Mouse (Mus musculus) layer of hippocampus, adult 8-10 months (tissue): Measurements from ENCODE around the gene Dnajc14. TPM values are rescaled to one million over a fixed set of nuclear protein-coding genes. Genes with fewer than 3 reads are reported as not detected.
"Not testable (repeated sequence)": the region's sequence is repeated elsewhere in the genome, so short reads cannot be mapped to it uniquely, and the experiment has no call there.

Experiments used
- DNase-seq, 2 experiments: peaks; one replicate each; pipeline ENCODE4 v3.0.0; 2022; ENCODE audit warnings: low spot score in 2 of 2
- total RNA-seq, 4 experiments: library from RNA; stranded (reverse); gene quantifications; 2 replicates each; pipeline ENCODE4 v1.2.4; 2022

Gene Dnajc14
- total RNA-seq, 4 experiments from 2014 or later = 60.8 to 71.5 (median 65.6) TPM

DNA sequence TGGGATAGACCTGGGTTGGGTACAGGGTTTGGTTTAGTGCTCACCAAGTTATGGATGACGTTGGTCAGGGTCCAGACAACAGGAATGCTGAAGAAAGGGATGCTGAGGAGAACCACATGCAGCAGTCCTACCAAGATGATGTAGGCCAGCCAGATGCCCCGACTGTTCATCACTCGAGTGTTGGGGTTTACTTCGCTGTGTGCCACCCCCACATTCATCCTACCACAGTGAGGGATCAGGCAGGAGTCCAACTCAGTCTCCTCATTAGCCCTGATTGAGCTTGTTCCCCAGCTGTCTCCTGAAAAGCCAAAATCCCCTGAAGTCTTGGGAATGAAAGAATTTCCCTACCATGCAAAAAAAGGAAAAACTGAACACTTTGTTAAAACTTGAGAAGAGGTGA is 16.4 kb downstream of the Dnajc14 start:
- DNase-seq = peak; percentile 42

DNA sequence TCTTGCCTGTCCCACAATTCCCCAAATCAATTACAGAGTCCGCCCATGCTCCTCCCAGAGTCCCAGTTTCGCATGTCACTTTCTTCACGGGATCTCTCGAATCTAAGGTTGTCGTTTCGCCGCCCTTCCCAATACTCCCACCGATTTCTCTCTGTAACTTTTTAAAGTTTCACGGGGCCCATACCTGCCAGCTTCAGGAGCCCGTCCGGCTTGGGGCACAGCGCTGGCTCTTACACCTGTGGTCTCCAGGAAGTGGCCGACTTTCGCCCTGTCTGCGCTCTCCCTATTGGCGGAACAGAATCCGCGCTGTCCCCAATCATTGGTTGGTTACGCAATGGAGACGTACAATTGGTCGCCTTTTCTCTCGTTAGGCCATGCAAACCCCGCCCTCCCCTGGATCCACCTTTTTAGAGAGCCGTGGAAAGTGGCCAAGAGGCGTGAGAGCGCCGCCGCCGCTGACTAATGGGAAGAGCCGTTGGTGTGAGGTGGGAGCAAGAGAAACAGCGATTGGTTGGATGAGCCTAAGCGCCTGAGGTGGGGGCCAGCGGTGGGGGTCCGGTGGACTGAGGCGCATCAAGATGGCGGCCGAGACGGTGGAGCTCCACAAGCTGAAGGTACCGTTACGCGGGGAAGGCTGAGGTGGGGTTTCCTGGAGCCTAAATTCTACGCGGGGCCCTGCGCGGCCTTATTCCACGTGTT is 17.6 kb downstream of the Dnajc14 start, which contains the start of gene Ormdl2:
Gene Ormdl2 (minus strand): TSS at position 288 of the 699 bp plus-strand sequence.
- peak; percentile 99 for DNase-seq

- DNase-seq = no peak
These were observed 18.3 kb downstream of the Dnajc14 start for GRCm38 (mm10) chr10:128822135-128822534.

DNA sequence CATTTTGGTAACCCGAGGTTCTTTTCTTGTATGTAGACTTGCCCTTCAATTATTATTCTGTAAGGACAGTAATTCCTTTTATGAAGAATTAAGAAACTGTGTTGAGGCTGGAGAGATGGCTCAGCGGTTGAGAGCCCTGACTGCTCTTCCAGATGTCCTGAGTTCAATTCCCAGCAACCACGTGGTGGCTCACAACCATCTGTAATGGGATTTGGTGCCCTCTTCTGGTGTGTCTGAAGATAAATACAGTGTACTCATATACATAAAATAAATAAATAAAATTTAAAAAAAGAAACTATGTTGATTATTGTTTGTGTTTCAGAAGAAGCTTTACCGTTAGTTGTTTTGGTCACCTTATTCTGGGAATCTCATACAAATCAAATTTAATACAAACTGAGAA is 19.2 kb downstream of the Dnajc14 start:
- DNase-seq = not testable (repeated sequence)

- no peak for DNase-seq
These were observed 20.0 kb downstream of the Dnajc14 start for GRCm38 (mm10) chr10:128823821-128824220.

- DNase-seq = no peak
These were observed 33.5 kb downstream of the Dnajc14 start for GRCm38 (mm10) chr10:128837400-128837799.

GRCm38 (mm10) chr10:128839434-128839833 is 35.6 kb downstream of the Dnajc14 start:
- DNase-seq = no peak

DNA sequence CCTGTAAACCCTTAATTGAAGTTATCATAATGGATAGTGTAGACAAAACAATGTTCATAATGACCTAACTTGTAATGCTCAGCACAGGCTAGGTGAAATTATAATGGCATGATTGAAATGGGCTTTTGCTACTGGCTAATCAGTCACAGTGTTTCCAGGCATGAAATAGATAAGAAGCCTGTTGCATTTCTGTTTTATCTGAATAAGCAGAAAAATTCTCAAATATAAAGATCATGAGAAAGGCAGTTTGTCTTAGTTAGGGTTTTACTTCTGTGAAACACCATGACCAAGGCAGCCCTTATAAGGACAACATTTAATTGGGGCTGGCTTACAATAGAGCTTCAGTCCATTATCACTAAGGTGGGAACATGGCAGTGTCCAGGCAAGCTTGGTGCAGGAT is 36.8 kb downstream of the Dnajc14 start:
- no peak for DNase-seq

- DNase-seq = no peak
These were observed 39.4 kb downstream of the Dnajc14 start for GRCm38 (mm10) chr10:128843260-128843659.

GRCm38 (mm10) chr10:128845516-128845915 is 41.7 kb downstream of the Dnajc14 start:
- no peak for DNase-seq

GRCm38 (mm10) chr10:128846664-128847063 is 42.8 kb downstream of the Dnajc14 start:
- DNase-seq = no peak

DNA sequence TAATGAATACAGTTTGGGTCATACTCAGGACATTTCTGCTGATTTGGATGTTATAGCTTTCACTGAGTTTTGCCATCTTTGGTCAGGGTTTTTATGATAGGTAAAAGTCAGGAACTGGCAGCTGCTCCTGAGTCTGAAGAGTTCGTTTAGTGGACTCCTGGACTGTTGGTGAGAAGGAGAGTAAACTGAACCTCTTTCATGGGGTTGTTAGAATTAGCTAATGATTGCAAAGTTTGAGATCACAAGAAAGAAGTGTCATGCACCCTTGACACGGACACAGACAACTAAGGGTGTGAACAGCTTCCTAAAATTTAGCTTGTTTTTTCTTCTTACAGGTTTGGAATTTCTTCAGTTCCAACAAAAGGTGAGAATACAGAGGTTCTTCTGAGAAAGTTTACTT is 44.6 kb downstream of the Dnajc14 start:
- no peak for DNase-seq

DNA sequence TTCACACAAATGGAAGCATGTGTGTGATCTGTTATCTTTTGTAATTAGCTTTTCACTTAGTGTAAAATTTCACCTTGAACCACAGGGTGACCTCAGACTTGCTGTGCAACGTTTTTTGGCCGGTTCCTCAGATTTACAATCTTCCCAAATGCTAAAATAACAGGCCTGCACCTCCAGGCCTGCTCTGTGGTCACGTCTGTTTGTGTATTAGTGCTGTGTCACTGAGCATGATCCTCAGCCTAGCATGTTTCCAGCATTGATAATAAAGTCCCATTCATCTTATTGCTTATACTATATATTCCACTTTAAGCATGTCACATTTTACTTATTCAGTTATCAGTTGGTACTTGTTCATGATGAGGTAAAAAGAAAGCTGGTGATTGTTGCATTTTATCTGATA is 46.5 kb downstream of the Dnajc14 start:
- DNase-seq = no peak

GRCm38 (mm10) chr10:128861176-128861575 is 57.3 kb downstream of the Dnajc14 start:
- DNase-seq = no peak

DNA sequence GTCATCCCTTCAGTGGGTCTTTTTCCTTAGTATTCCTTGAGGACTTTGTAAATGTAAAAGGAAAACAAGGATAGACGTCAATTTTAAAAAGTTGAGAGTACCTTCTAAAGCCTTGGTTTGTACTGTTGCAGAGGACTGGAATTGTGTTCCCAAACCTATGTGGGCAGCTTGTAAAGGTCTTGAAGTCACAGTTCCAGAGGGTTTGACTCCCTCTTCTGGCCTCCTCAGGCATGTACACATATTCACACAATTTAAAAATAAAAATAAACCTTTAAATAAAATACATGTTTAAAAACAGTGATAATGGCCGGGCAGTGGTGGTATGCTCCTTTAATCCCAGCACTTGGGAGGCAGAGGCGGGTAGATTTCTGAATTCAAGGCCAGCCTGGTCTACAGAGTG is 62.2 kb downstream of the Dnajc14 start:
- no peak for DNase-seq

DNA sequence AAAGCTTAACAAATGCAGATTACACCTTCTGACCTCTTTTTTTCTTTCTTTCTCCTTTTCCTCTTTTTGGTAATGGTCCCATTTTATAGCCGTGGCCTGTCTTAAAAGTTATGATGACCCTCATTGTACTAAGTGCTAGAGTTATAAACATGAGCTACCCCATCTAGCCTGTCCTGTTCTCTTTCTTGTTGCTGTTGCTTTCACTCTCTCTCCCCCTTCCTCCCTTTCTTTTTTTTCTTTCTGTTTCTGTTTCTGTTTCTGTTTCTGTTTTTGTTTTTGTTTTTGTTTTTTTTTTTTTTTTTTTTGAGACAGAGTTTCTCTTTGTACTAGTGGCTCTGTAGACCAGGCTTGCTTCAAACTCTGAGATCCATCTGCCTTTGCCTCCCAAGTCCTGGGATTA is 62.7 kb downstream of the Dnajc14 start:
- no peak for DNase-seq

Other genes with a start within 250 kb of the Dnajc14 start
- 10 to 100 TPM; 58.7 to 62.0 (median 59.0) TPM for gene Pa2g4, start 238.1 kb upstream of the Dnajc14 start, total RNA-seq
- 1 to 10 TPM; 6.8 to 8.4 (median 8.1) TPM for gene Erbb3, start 214.4 kb upstream of the Dnajc14 start, total RNA-seq
- 100 to 1,000 TPM; 141 to 325 (median 239) TPM for gene Rps26, start 177.3 kb upstream of the Dnajc14 start, total RNA-seq
- 10 to 100 TPM; 15.5 to 19.8 (median 16.2) TPM for gene Ikzf4, start 158.1 kb upstream of the Dnajc14 start, total RNA-seq
- gene Suox, start 130.0 kb upstream of the Dnajc14 start, total RNA-seq = 10 to 100 TPM; 12.0 to 16.6 (median 14.3) TPM
- 100 to 1,000 TPM; 132 to 151 (median 135) TPM for gene Rab5b, start 107.8 kb upstream of the Dnajc14 start, total RNA-seq
- gene Pmel, start 99.9 kb upstream of the Dnajc14 start, total RNA-seq = 1 to 10 TPM in 3 of 4 experiments, under 1 TPM in 1; 0.62 to 2.4 (median 1.1) TPM
- gene Cdk2, start 99.0 kb upstream of the Dnajc14 start, total RNA-seq = 1 to 10 TPM; 2.5 to 4.3 (median 3.4) TPM
- 10 to 100 TPM; 11.3 to 15.4 (median 13.9) TPM for gene Dgka, start 59.2 kb upstream of the Dnajc14 start, total RNA-seq
- 10 to 100 TPM; 19.6 to 27.3 (median 25.7) TPM for gene Pym1, start 56.2 kb upstream of the Dnajc14 start, total RNA-seq
- 1 to 10 TPM in 2 of 4 experiments, under 1 TPM in 2; 0.64 to 3.3 (median 1.5) TPM for gene Mmp19, start 13.2 kb upstream of the Dnajc14 start, total RNA-seq
- 10 to 100 TPM in 3 of 4 experiments, 1 to 10 TPM in 1; 9.5 to 13.9 (median 11.6) TPM for gene Tmem198b, start 308 bp downstream of the Dnajc14 start, total RNA-seq
- gene Sarnp, start 13.3 kb downstream of the Dnajc14 start, total RNA-seq = 10 to 100 TPM; 32.7 to 41.2 (median 35.1) TPM
- gene Ormdl2, start 17.6 kb downstream of the Dnajc14 start, total RNA-seq = 10 to 100 TPM in 1 of 4 experiments, 1 to 10 TPM in 3; 8.9 to 10.5 (median 9.6) TPM
- 10 to 100 TPM; 19.9 to 22.7 (median 22.3) TPM for gene Gdf11, start 87.7 kb downstream of the Dnajc14 start, total RNA-seq
- 100 to 1,000 TPM in 2 of 4 experiments, 10 to 100 TPM in 2; 76.9 to 199 (median 126) TPM for gene Cd63, start 96.9 kb downstream of the Dnajc14 start, total RNA-seq
- 1 to 10 TPM; 4.5 to 7.8 (median 7.2) TPM for gene Rdh5, start 118.8 kb downstream of the Dnajc14 start, total RNA-seq
- gene Bloc1s1, start 120.0 kb downstream of the Dnajc14 start, total RNA-seq = 100 to 1,000 TPM in 2 of 4 experiments, 10 to 100 TPM in 2; 69.0 to 104 (median 90.6) TPM
- 10 to 100 TPM; 29.5 to 35.4 (median 31.6) TPM for gene Itga7, start 129.8 kb downstream of the Dnajc14 start, total RNA-seq
- gene Mettl7b, start 156.9 kb downstream of the Dnajc14 start, total RNA-seq = not detected
- not detected for gene Olfr9, start 185.4 kb downstream of the Dnajc14 start, total RNA-seq
- gene Olfr763, start 206.7 kb downstream of the Dnajc14 start, total RNA-seq = not detected
- not detected for gene Olfr764-ps1, start 235.8 kb downstream of the Dnajc14 start, total RNA-seq
- gene Olfr765, start 245.9 kb downstream of the Dnajc14 start, total RNA-seq = not detected